Mouse (Mus musculus): ENCODE results near the gene Cdc73. TPM values are rescaled to one million over a fixed set of nuclear protein-coding genes. Genes with fewer than 3 reads are reported as not detected.

Cdc73 gene
- polyA plus RNA-seq, 1 experiment from 2014 or later: 42.1 TPM

DNA sequence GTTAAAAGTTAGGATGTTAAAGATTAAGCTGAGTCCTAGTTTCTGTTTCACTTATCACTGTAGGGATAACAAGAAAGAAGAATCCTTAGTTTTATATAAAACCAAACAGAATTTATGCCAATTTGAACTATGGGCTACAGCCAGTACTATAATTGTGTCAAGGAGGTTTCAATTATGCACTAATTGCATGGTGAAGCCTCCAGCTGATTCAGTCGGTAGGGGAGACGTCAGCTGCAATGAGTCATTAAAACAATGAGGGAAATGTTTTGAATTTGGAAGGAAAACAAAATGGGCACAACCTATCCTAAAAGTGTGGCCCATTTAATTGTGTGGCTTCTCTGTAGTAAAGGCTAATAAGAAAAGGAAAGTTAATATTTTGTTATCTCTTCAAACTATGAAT lies 82.9 kb downstream of the Cdc73 start:
- no peak overlapping the region for H3K27ac ChIP-seq (replicated peaks)
- H3K4me1 ChIP-seq: no peaks in the 10 kb centered on the region
- H3K36me3 ChIP-seq: peaks cover 11% of the 10 kb centered on the region; the same call in 1 of the 2 replicates
- no peaks in the 10 kb centered on the region for H3K9me3 ChIP-seq
- no peak overlapping the region for H3K9ac ChIP-seq (replicated peaks)
- ATAC-seq (ENCODE audit: low FRiP score, low read depth): no peak
- H3K27me3 ChIP-seq: no peaks in the 10 kb centered on the region
- 75% methylated on average over 2 of the region's 2 CpGs for WGBS
- H3K4me2 ChIP-seq (replicated peaks): no peak overlapping the region
- no peak overlapping the region for H3K4me3 ChIP-seq

DNA sequence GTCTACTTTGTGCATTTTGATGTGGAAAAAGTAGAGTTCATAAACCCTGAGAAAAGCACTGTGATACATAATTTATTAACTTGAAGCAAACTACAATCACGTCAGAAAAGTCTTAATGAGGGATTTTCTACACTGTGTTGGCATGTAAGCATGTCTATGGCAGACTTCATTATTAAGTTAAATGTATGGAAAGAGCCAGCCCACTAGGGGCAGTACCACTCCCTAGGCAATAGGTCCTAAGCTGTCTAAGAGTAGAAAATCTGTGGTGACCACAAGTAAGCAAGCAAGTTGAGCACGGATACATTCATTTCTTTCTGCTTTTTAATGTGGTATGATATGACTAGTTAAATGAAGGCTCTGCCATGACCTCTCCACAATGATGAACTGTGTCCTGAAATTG lies 89.8 kb downstream of the Cdc73 start:
- H3K4me1 ChIP-seq: no peaks in the 10 kb centered on the region
- no peak overlapping the region for H3K4me2 ChIP-seq (replicated peaks)
- 95% methylated on average over 2 of the region's 2 CpGs for WGBS
- H3K4me3 ChIP-seq: no peak overlapping the region
- peaks cover 19% of the 10 kb centered on the region for H3K36me3 ChIP-seq
- H3K27me3 ChIP-seq: no peaks in the 10 kb centered on the region
- H3K27ac ChIP-seq (replicated peaks): no peak overlapping the region
- ATAC-seq (ENCODE audit: low FRiP score, low read depth): no peak
- H3K9ac ChIP-seq (replicated peaks): no peak overlapping the region
- no peaks in the 10 kb centered on the region for H3K9me3 ChIP-seq

DNA sequence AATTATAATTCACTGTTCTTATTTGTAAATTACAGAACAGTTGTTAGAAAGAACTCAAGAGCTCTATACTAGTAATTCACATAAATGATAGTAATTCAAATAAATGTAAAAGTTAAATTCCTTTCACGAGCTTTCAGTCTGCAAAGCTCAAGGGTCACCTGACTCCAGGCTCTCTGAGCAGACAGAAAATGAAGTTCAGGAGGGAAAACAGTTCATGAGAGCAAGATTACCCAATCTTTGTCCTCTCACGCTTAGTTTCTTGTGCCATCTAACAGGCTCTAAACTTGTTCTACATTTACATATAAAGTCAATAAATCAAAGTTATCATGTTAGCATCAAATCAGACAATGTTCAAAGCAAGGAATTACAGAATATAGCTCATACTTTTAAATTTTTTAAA lies 93.8 kb downstream of the Cdc73 start:
- Histone ChIP-seq H3K9ac (replicated peaks) (no peak overlapping the region), H3K4me3 (no peak overlapping the region), H3K36me3 (peaks cover 7% of the 10 kb centered on the region), H3K27ac (replicated peaks) (no peak overlapping the region), H3K27me3 (no peaks in the 10 kb centered on the region), H3K9me3 (no peaks in the 10 kb centered on the region), H3K4me1 (no peaks in the 10 kb centered on the region), H3K4me2 (replicated peaks) (no peak overlapping the region)
- WGBS: 89% methylated on average over 2 of the region's 2 CpGs
- no peak for ATAC-seq (ENCODE audit: low FRiP score, low read depth)

DNA sequence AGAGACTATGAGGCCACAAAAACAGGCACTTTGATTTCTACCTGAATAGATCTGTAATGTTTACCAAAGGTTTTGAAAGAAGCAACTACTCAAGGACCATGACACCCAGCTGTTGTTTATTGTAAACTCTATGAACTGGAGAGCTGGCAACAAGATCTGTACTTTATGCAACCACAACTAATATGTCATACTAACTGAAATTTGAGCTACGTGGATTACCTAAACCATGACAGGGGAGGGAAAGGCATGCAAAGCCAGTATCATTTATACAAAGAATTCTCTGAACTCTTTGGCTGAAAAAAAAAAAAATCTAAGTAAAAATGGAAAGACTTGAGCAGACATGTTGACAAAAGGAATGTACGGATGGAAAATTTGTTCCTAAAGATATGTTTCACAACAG lies 105.8 kb downstream of the Cdc73 start:
- Histone ChIP-seq H3K9ac (replicated peaks) (no peak overlapping the region), H3K4me1 (no peaks in the 10 kb centered on the region), H3K4me2 (replicated peaks) (no peak overlapping the region), H3K27me3 (no peaks in the 10 kb centered on the region), H3K36me3 (no peaks in the 10 kb centered on the region), H3K4me3 (no peak overlapping the region), H3K27ac (replicated peaks) (no peak overlapping the region), H3K9me3 (no peaks in the 10 kb centered on the region)
- whole genome bisulfite sequencing: 90% methylated on average over 2 of the region's 2 CpGs
- no peak for ATAC-seq (ENCODE audit: low FRiP score, low read depth)

DNA sequence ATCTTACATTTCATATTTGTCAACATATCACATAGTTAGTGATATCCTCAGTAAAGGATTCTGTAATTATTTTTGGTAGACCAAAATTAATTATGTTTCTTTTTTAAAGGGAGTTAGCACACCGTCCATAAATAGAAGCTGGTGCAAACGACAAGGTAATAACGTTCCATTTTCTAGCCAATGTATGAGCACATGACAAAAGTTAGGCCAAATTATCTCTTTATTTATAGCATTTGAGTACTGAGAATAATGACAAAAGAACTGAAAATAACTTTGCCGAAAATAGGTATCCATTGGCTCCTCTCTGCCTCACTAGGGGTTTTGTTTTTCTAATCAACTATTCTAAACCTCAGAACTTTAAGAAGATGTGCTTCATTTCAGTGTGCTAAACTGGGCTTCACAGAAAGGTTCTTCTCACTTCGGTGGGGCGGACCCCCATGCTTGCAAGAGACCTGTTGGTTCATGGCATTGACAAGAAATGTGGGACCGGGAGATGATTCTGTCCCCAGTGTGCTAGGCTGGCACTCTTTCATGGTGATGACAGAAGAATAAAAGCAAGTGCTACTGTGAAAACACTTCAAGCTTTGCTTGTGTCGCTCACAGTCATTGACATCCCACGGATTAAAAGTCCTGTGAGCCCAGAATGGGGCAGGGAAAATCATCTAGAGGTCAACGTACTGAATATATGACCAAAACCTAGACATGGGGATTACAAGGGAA lies 125.7 kb downstream of the Cdc73 start:
- 85% methylated on average over 10 of the region's 10 CpGs for WGBS
- H3K4me2 ChIP-seq (replicated peaks): no peak overlapping the region
- no peaks in the 10 kb centered on the region for H3K4me1 ChIP-seq
- no peaks in the 10 kb centered on the region for H3K27me3 ChIP-seq
- no peaks in the 10 kb centered on the region for H3K9me3 ChIP-seq
- no peak for ATAC-seq (ENCODE audit: low FRiP score, low read depth)
- no peak overlapping the region for H3K4me3 ChIP-seq
- H3K9ac ChIP-seq (replicated peaks): no peak overlapping the region
- H3K36me3 ChIP-seq: no peaks in the 10 kb centered on the region
- no peak overlapping the region for H3K27ac ChIP-seq (replicated peaks)

DNA sequence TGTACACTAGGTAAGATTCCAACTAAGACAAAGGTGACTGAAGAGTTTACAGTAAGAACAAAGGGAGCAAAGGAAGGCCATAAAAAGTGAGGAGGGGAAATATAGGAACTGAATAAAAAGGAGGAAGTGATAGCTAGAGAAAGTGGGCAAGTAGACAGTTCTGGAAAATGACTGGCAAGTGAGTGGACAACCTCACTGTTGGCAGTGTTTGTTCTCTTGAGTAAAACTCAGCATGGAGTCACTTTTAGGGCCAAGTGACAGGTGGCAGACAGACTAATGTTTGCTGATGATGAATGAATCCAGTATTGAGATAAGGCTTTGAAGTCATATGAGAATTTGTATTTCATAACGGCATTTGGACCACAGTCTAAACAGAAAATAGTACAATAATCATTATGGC lies 144.5 kb downstream of the Cdc73 start:
- WGBS: 85% methylated on average over 1 of the region's 1 CpGs
- no peaks in the 10 kb centered on the region for H3K9me3 ChIP-seq
- no peak for ATAC-seq (ENCODE audit: low FRiP score, low read depth)
- H3K27me3 ChIP-seq: no peaks in the 10 kb centered on the region
- H3K4me2 ChIP-seq (replicated peaks): no peak overlapping the region
- H3K27ac ChIP-seq (replicated peaks): no peak overlapping the region
- H3K36me3 ChIP-seq: no peaks in the 10 kb centered on the region
- no peak overlapping the region for H3K4me3 ChIP-seq
- no peak overlapping the region for H3K9ac ChIP-seq (replicated peaks)
- no peaks in the 10 kb centered on the region for H3K4me1 ChIP-seq

DNA sequence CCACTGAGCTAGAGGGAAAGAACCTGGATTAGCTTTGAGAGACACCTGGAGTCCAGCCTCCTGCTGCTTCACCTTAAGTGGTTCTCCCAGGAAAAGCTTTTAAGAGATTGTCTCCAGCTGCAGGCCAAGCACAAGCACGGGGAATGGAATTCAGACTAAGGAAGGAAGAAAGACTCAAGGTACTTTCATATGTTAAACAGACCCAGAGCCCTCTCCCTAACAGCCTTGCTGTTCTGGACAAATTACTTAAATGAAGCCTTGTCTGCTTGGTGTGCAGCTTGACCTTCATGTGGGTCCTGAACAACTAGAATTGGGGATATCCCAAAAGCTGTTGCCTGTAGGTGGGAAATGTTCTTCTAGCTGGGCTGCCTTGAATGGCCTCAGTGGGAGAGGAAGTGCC lies 147.2 kb downstream of the Cdc73 start:
- WGBS: 5% methylated on average over 1 of the region's 1 CpGs
- no peak for ATAC-seq (ENCODE audit: low FRiP score, low read depth)

DNA sequence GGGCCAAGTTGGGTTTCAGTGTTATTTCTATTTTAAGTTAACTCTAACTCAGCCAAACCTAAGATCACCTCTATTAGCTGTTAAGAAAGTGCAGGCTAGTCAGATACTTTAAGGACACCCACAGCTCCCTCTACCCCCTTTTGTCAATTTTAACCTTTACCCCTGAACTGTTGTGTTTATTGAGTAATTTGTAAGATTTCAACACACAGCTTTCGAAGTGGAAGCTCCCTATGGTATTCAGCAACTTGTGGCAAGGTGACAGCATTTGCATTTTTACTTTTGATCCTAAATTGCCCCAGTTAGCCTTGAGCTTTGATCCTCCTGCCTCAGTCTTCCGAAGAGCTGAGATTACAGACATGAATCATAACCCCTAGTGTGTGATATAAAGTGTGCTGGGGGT lies 148.1 kb downstream of the Cdc73 start:
- no peak overlapping the region for H3K4me3 ChIP-seq
- no peak overlapping the region for H3K9ac ChIP-seq (replicated peaks)
- H3K27me3 ChIP-seq: no peaks in the 10 kb centered on the region
- H3K9me3 ChIP-seq: no peaks in the 10 kb centered on the region
- ATAC-seq (ENCODE audit: low FRiP score, low read depth): no peak
- H3K4me2 ChIP-seq (replicated peaks): no peak overlapping the region
- no peaks in the 10 kb centered on the region for H3K36me3 ChIP-seq
- no peaks in the 10 kb centered on the region for H3K4me1 ChIP-seq
- H3K27ac ChIP-seq (replicated peaks): no peak overlapping the region
- WGBS: 58% methylated on average over 2 of the region's 2 CpGs

More for the DNA sequence above, 147.2 kb downstream of the Cdc73 start:
- no peaks in the 10 kb centered on the region for H3K9me3 ChIP-seq
- H3K9ac ChIP-seq (replicated peaks): no peak overlapping the region
- no peaks in the 10 kb centered on the region for H3K4me1 ChIP-seq
- H3K4me3 ChIP-seq: no peak overlapping the region
- H3K36me3 ChIP-seq: no peaks in the 10 kb centered on the region
- H3K27me3 ChIP-seq: no peaks in the 10 kb centered on the region
- H3K4me2 ChIP-seq (replicated peaks): no peak overlapping the region
- no peak overlapping the region for H3K27ac ChIP-seq (replicated peaks)

Other genes starting within 250 kb of the Cdc73 start
- gene B3galt2, start 62.2 kb downstream of the Cdc73 start, polyA plus RNA-seq (2016; fragmentation: Nextera tagmentation; extraction: Ambion mirVana): 1.8 and 2.2 TPM in 2 replicates
- 111 and 125 TPM in 2 replicates for gene Glrx2, start 13.4 kb upstream of the Cdc73 start, polyA plus RNA-seq (2016; fragmentation: Nextera tagmentation; extraction: Ambion mirVana)
- 52.6 and 58.0 TPM in 2 replicates for gene Trove2, start 74.2 kb upstream of the Cdc73 start, polyA plus RNA-seq (2016; fragmentation: Nextera tagmentation; extraction: Ambion mirVana)
- gene Uchl5, start 74.4 kb upstream of the Cdc73 start, polyA plus RNA-seq (2016; fragmentation: Nextera tagmentation; extraction: Ambion mirVana): 78.7 and 79.9 TPM in 2 replicates

Data from midbrain, embryonic 12.5 days (tissue).